Mouse (Mus musculus) megakaryocyte, embryonic 14.5 days (primary cell): ENCODE data around the gene Fzd2.

Source experiments
- FLI1 ChIP-seq: IDR thresholded peaks from 2 replicates; pipeline ENCODE4 v1.6.1; 2012; ENCODE audit warnings: low read length, inconsistent platforms, mixed read lengths
- GATA1 ChIP-seq: IDR thresholded peaks from 3 replicates; pipeline ENCODE4 v1.6.1; 2012; ENCODE audit warnings: mixed read lengths, low read length, inconsistent platforms, borderline replicate concordance

GRCm38 (mm10) chr11:102581281-102582015 lies 22.7 kb upstream of the Fzd2 start:
- TF ChIP-seq GATA1, result no peak
- TF ChIP-seq FLI1, result no peak
